In the genomic region with DNA sequence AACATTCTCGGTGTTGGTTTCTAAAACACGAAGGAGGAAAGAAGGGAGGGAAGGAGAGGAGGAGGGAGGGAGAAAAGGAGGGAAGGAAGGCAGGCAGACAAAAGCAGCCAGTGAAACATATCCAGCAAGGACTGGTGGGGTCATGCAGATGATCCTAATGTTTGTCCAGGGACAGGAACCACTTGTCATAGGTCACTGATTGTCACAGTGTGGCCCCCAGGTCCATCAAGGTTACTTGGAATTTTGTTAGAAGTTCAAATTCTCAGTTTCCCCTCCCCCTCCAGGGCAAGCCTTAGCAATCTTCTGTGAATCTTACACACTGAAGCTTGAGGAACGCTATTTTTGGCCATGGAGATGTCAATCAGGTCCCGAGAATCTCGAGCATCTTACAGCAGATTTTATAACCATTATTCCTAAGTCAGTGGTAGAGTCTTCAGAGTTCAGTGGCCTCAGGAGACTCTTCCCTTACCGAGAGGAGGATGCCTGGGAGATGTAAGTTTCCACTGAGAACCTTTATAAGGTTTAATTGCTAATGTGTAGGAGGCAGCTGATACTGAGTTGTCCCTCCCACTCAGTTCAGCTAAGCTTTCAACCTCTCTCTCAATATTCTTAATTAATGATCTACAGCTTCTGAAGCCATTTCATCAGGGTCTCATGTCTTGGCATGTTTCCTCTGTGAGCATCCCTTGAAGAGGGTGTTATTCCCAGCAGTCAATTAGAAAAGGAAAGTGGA, we compare ENCODE assay signal across 29 mouse cellular contexts.
DNase-seq lines count a peak whose midpoint lies in the region; ATAC-seq and TF ChIP-seq lines count a peak whose summit lies in the region.
"Had no signal": no experiment of that assay in that cellular context is flagged by ENCODE, and none has a peak within 500 bp of the region (broad histone marks: within the 10 kb centered on the region; RNA-seq: fewer than 3 reads in every experiment).

No protein-coding gene starts in this region.

- no peaks in the 10 kb centered on the region for H3K36me3 ChIP-seq in kidney, embryonic 15.5 days
- no peaks in the 10 kb centered on the region for H3K36me3 ChIP-seq in kidney, adult 2 months (ENCODE audit: control insufficient read depth, insufficient read depth, low read length)
- no peaks in the 10 kb centered on the region for H3K36me3 ChIP-seq in midbrain, embryonic 11.5 days (ENCODE audit: control insufficient read depth, insufficient read depth, low read length)
- no peaks in the 10 kb centered on the region for H3K36me3 ChIP-seq in midbrain, embryonic 14.5 days (ENCODE audit: control insufficient read depth, insufficient read depth, low read length)
- H3K36me3 ChIP-seq: embryonic facial prominence, embryonic 13.5 days; embryonic facial prominence, embryonic 15.5 days; forebrain, embryonic 10.5 days; forebrain, embryonic 12.5 days had no signal

- H3K27me3 ChIP-seq in kidney, embryonic 15.5 days: no peaks in the 10 kb centered on the region
- H3K27me3 ChIP-seq in kidney, adult 2 months (replicated peaks; ENCODE audit: control insufficient read depth, insufficient read depth, low read length): no peaks in the 10 kb centered on the region
- no peaks in the 10 kb centered on the region for H3K27me3 ChIP-seq in midbrain, embryonic 11.5 days (ENCODE audit: control insufficient read depth, insufficient read depth, low read length)
- H3K27me3 ChIP-seq in midbrain, embryonic 14.5 days (ENCODE audit: control insufficient read depth, insufficient read depth, low read length): no peaks in the 10 kb centered on the region
- H3K27me3 ChIP-seq: CH12.LX; embryonic facial prominence, embryonic 13.5 days; embryonic facial prominence, embryonic 15.5 days; Patski had no signal

- H3K4me3 ChIP-seq in gastrocnemius, adult 2 months: no peak overlapping the region
- H3K4me3 ChIP-seq in kidney, embryonic 15.5 days (replicated peaks): no peak overlapping the region
- no peak overlapping the region for H3K4me3 ChIP-seq in kidney, adult 2 months (ENCODE audit: insufficient read depth, low read depth, low read length)
- no peak overlapping the region for H3K4me3 ChIP-seq in midbrain, embryonic 11.5 days (ENCODE audit: low read depth, low read length)
- no peak overlapping the region for H3K4me3 ChIP-seq in midbrain, embryonic 14.5 days (replicated peaks; ENCODE audit: low read depth, low read length)
- H3K4me3 ChIP-seq: embryonic facial prominence, embryonic 13.5 days; embryonic facial prominence, embryonic 15.5 days; erythroblast, embryonic 14.5 days; forebrain, embryonic 10.5 days; forebrain, embryonic 12.5 days had no signal

- peak overlapping the region; percentile 9; the same call in 1 of the 2 replicates for H3K27ac ChIP-seq in gastrocnemius, adult 2 months
- H3K27ac ChIP-seq in kidney, embryonic 15.5 days: peak overlapping the region; percentile 27; the same call in 1 of the 2 replicates
- H3K27ac ChIP-seq in kidney, adult 2 months (ENCODE audit: insufficient read depth, low read depth, low read length): no peak overlapping the region
- H3K27ac ChIP-seq in midbrain, embryonic 11.5 days (ENCODE audit: low read depth, low read length): no peak overlapping the region
- H3K27ac ChIP-seq in midbrain, embryonic 14.5 days (replicated peaks; ENCODE audit: low read depth, low read length): no peak overlapping the region
- H3K27ac ChIP-seq: embryonic facial prominence, embryonic 13.5 days; embryonic facial prominence, embryonic 15.5 days; forebrain, embryonic 10.5 days; forebrain, embryonic 12.5 days had no signal

- no peak for TF ChIP-seq POLR2A in kidney, adult 2 months (IDR thresholded peaks at IDR 0.05; ENCODE audit: low read depth, low read length)

- TF ChIP-seq CTCF in gastrocnemius, adult 2 months (IDR thresholded peaks at IDR 0.05): no peak
- TF ChIP-seq CTCF in kidney, adult 2 months (conservative IDR thresholded peaks at IDR 0.05; ENCODE audit: insufficient read depth, insufficient read length, low read depth, low read length): no peak

- no peak overlapping the region for H3K4me2 ChIP-seq in kidney, embryonic 15.5 days
- H3K4me2 ChIP-seq in midbrain, embryonic 11.5 days: no peak overlapping the region
- H3K4me2 ChIP-seq in midbrain, embryonic 14.5 days (ENCODE audit: low read length): no peak overlapping the region
- H3K4me2 ChIP-seq: embryonic facial prominence, embryonic 13.5 days; embryonic facial prominence, embryonic 15.5 days; forebrain, embryonic 12.5 days had no signal

- peak; percentile 69 for ATAC-seq in kidney, embryonic 15.5 days (replicated peaks; ENCODE audit: low FRiP score)
- no peak for ATAC-seq in midbrain, embryonic 11.5 days (ENCODE audit: low FRiP score)
- ATAC-seq in midbrain, embryonic 14.5 days (ENCODE audit: low FRiP score, low TSS enrichment): no peak
- ATAC-seq: activated CD4-positive, CD25-positive, alpha-beta regulatory T cell, adult 4 months; CD4-positive, CD25-positive, alpha-beta regulatory T cell, adult 4 months; forebrain, embryonic 14.5 days; Patski had no signal

- H3K9me3 ChIP-seq in kidney, embryonic 15.5 days (replicated peaks): no peaks in the 10 kb centered on the region
- no peaks in the 10 kb centered on the region for H3K9me3 ChIP-seq in midbrain, embryonic 11.5 days (ENCODE audit: control insufficient read depth, low read length)
- no peaks in the 10 kb centered on the region for H3K9me3 ChIP-seq in midbrain, embryonic 14.5 days (ENCODE audit: control insufficient read depth, low read length)
- H3K9me3 ChIP-seq: embryonic facial prominence, embryonic 13.5 days; embryonic facial prominence, embryonic 15.5 days; forebrain, embryonic 10.5 days; forebrain, embryonic 12.5 days; G1E had no signal

- no peak overlapping the region for H3K9ac ChIP-seq in kidney, embryonic 15.5 days
- H3K9ac ChIP-seq in midbrain, embryonic 11.5 days (ENCODE audit: low read length): no peak overlapping the region
- H3K9ac ChIP-seq in midbrain, embryonic 14.5 days (replicated peaks; ENCODE audit: low read length): no peak overlapping the region
- H3K9ac ChIP-seq: embryonic facial prominence, embryonic 13.5 days; embryonic facial prominence, embryonic 15.5 days; forebrain, embryonic 12.5 days had no signal

- H3K4me1 ChIP-seq in kidney, embryonic 15.5 days: peaks cover 9% of the 10 kb centered on the region
- no peaks in the 10 kb centered on the region for H3K4me1 ChIP-seq in kidney, adult 2 months (ENCODE audit: control insufficient read depth, insufficient read depth, low read length)
- H3K4me1 ChIP-seq in midbrain, embryonic 11.5 days (ENCODE audit: control insufficient read depth, insufficient read depth, low read length): peaks cover under 1% of the 10 kb centered on the region; the same call in 1 of the 2 replicates
- H3K4me1 ChIP-seq in midbrain, embryonic 14.5 days (ENCODE audit: control insufficient read depth, insufficient read depth, low read length): no peaks in the 10 kb centered on the region
- H3K4me1 ChIP-seq: embryonic facial prominence, embryonic 15.5 days had no signal

- no peak for DNase-seq in gastrocnemius, adult 2 months
- DNase-seq in gastrocnemius, postnatal 14 days: no peak
- DNase-seq in kidney, adult 2 months: no peak
- DNase-seq in midbrain, embryonic 11.5 days (ENCODE audit: low spot score, missing footprints): peak; percentile 56
- DNase-seq in midbrain, embryonic 14.5 days: no peak
- DNase-seq in brain, adult 2 months (ENCODE audit: low read depth, low spot score): peak; percentile 56
- DNase-seq in right cerebral cortex, postnatal 10 days (ENCODE audit: low spot score in 2 of 2): no peak
- DNase-seq: adrenal gland, adult 8-10 months; adrenal gland, postnatal 14 days; B cell, adult 2 months; cerebellum, adult 11 months; cerebellum, adult 18-20 months; cerebellum, adult 8-10 months; cerebellum, adult 9-11 months; cerebellum, postnatal 14 days; cerebellum, postnatal 36 days; embryo, embryonic 11 days had no signal

- 34% methylated on average over 6 of the region's 6 CpGs for WGBS in kidney, embryonic 15.5 days
- 39% methylated on average over 6 of the region's 6 CpGs for WGBS in kidney, adult 2 months
- 78% methylated on average over 6 of the region's 6 CpGs for WGBS in midbrain, embryonic 11.5 days
- WGBS in midbrain, embryonic 14.5 days: 76% methylated on average over 6 of the region's 6 CpGs

- intact Hi-C loops in gastrocnemius, adult 2 months (cut with DNase I): loop anchor here (2.0 kb wide), 1 partner anchor 71 kb away; no protein-coding TSS in a partner anchor
- intact Hi-C loops in gastrocnemius, postnatal 14 days (cut with DNase I; ENCODE audit: low total_unique reads): no loop called here

Comparison
In these comparisons a context has a peak if more than half of its experiments do, and no peak if none do; other contexts are left out.
1. DNase-seq: peak in midbrain, embryonic 11.5 days (single experiment) and brain, adult 2 months (single experiment); none in gastrocnemius, adult 2 months (single experiment), gastrocnemius, postnatal 14 days (single experiment), kidney, adult 2 months (single experiment), midbrain, embryonic 14.5 days (single experiment) and right cerebral cortex, postnatal 10 days (0 of 2).
2. H3K27ac ChIP-seq: peak in gastrocnemius, adult 2 months (single experiment) and kidney, embryonic 15.5 days (single experiment); none in kidney, adult 2 months (single experiment), midbrain, embryonic 11.5 days (single experiment) and midbrain, embryonic 14.5 days (single experiment).